Mouse (Mus musculus): ENCODE data around the gene Pip4k2c.

Pip4k2c gene

GRCm38 (mm10) chr10:127188079-127188453 is 23.3 kb downstream of the Pip4k2c start:
- DNase-seq (ENCODE audit: low spot score) = no peak

GRCm38 (mm10) chr10:127187371-127188078 is 23.9 kb downstream of the Pip4k2c start:
- DNase-seq (ENCODE audit: low spot score) = no peak

GRCm38 (mm10) chr10:127186451-127186850 is 24.9 kb downstream of the Pip4k2c start:
- no peak for DNase-seq (ENCODE audit: low spot score)

- no peak for DNase-seq (ENCODE audit: low spot score)
These were observed 25.9 kb downstream of the Pip4k2c start for GRCm38 (mm10) chr10:127185506-127185905.

GRCm38 (mm10) chr10:127185101-127185500 is 26.3 kb downstream of the Pip4k2c start:
- DNase-seq (ENCODE audit: low spot score) = peak; percentile 73

- DNase-seq (ENCODE audit: low spot score) = peak; percentile 35
These were observed 27.6 kb downstream of the Pip4k2c start for GRCm38 (mm10) chr10:127183759-127184158.

GRCm38 (mm10) chr10:127182624-127183023 is 28.8 kb downstream of the Pip4k2c start:
- no peak for DNase-seq (ENCODE audit: low spot score)

GRCm38 (mm10) chr10:127181566-127181965 is 29.8 kb downstream of the Pip4k2c start:
- no peak for DNase-seq (ENCODE audit: low spot score)

GRCm38 (mm10) chr10:127180695-127181047 is 30.7 kb downstream of the Pip4k2c start:
- no peak for DNase-seq (ENCODE audit: low spot score)

- peak; percentile 37 for DNase-seq (ENCODE audit: low spot score)
These were observed 31.3 kb downstream of the Pip4k2c start, which contains the start of gene Slc26a10 for GRCm38 (mm10) chr10:127179871-127180694. Gene Slc26a10, minus strand, starts transcription at chr10:127180645.

GRCm38 (mm10) chr10:127178286-127179027 is 32.9 kb downstream of the Pip4k2c start:
- DNase-seq (ENCODE audit: low spot score) = no peak

- peak; percentile 96 for DNase-seq (ENCODE audit: low spot score)
These were observed 33.7 kb downstream of the Pip4k2c start for GRCm38 (mm10) chr10:127177719-127178118.

- DNase-seq (ENCODE audit: low spot score) = no peak
These were observed 34.1 kb downstream of the Pip4k2c start for GRCm38 (mm10) chr10:127177235-127177634.

- DNase-seq (ENCODE audit: low spot score) = no peak
These were observed 34.6 kb downstream of the Pip4k2c start for GRCm38 (mm10) chr10:127176756-127177155.

- no peak for DNase-seq (ENCODE audit: low spot score)
These were observed 35.2 kb downstream of the Pip4k2c start for GRCm38 (mm10) chr10:127176228-127176627.

GRCm38 (mm10) chr10:127174170-127174569 is 37.2 kb downstream of the Pip4k2c start:
- no peak for DNase-seq (ENCODE audit: low spot score)

GRCm38 (mm10) chr10:127173148-127174065 is 38.0 kb downstream of the Pip4k2c start:
- DNase-seq (ENCODE audit: low spot score) = no peak

- no peak for DNase-seq (ENCODE audit: low spot score)
These were observed 39.7 kb downstream of the Pip4k2c start for GRCm38 (mm10) chr10:127171631-127172200.

GRCm38 (mm10) chr10:127170837-127171272 is 40.5 kb downstream of the Pip4k2c start:
- DNase-seq (ENCODE audit: low spot score) = peak; percentile 85

GRCm38 (mm10) chr10:127170002-127170401 is 41.4 kb downstream of the Pip4k2c start:
- DNase-seq (ENCODE audit: low spot score) = no peak

- no peak for DNase-seq (ENCODE audit: low spot score)
These were observed 43.7 kb downstream of the Pip4k2c start for GRCm38 (mm10) chr10:127167614-127168192.
